Mouse (Mus musculus) bone marrow macrophage, adult 2 months (primary cell): ENCODE measurements around the gene Mark1.

Experiments
- CTCF ChIP-seq: IDR thresholded peaks from 2 replicates; pipeline ENCODE4 v1.5.1; 2012; ENCODE audit warnings: low read depth, mild to moderate bottlenecking, low read length, moderate library complexity
- POLR2A ChIP-seq: IDR thresholded peaks from 2 replicates; pipeline ENCODE4 v1.6.1; 2012; ENCODE audit warnings: mild to moderate bottlenecking, low read depth, low read length, borderline replicate concordance

- TF ChIP-seq CTCF (no peak), POLR2A (no peak)
These were observed 68.3 kb downstream of the Mark1 start for GRCm38 (mm10) chr1:184931097-184931496.
